Mouse (Mus musculus) heart, embryonic 11.5 days (tissue): ENCODE results near the gene Olfr958. TPM values are rescaled to one million over a fixed set of nuclear protein-coding genes. Genes with fewer than 3 reads are reported as not detected.

ENCODE experiments used
- ATAC-seq: fragments of 200-750 bp; cut with Nextera tagmentation; replicated peaks from 2 replicates; pipeline ENCODE4 v1.8.0; 2017; ENCODE audit warnings: moderate library complexity; ENCODE audit not compliant: insufficient number of reproducible peaks, low FRiP score, low TSS enrichment
- H3K27ac ChIP-seq: fragments of 300-500 bp; sonication (generic); 2 replicates; pipeline ENCODE4 v1.5.1; 2014; ENCODE audit warnings: mild to moderate bottlenecking, low read depth, low read length
- H3K27me3 ChIP-seq: fragments of 300-500 bp; sonication (generic); 2 replicates; pipeline ENCODE4 v1.6.1; 2014; ENCODE audit warnings: mild to moderate bottlenecking, low read length, mixed read lengths; ENCODE audit not compliant: control insufficient read depth, insufficient read depth
- H3K36me3 ChIP-seq: fragments of 300-500 bp; sonication (generic); 2 replicates; pipeline ENCODE4 v1.6.1; 2014; ENCODE audit warnings: mild to moderate bottlenecking, low read length, moderate library complexity, mixed read lengths; ENCODE audit not compliant: control insufficient read depth, insufficient read depth
- H3K4me1 ChIP-seq: fragments of 300-500 bp; sonication (generic); 2 replicates; pipeline ENCODE4 v1.6.1; 2014; ENCODE audit warnings: low read length; ENCODE audit not compliant: control insufficient read depth, insufficient read depth
- H3K4me2 ChIP-seq: fragments of 300-500 bp; sonication (generic); 2 replicates; pipeline ENCODE4 v1.6.1; 2014; ENCODE audit warnings: mild to moderate bottlenecking, moderate library complexity
- H3K4me3 ChIP-seq: fragments of 300-500 bp; sonication (generic); 2 replicates; pipeline ENCODE4 v1.5.1; 2014; ENCODE audit warnings: low read depth, low read length
- H3K9ac ChIP-seq: fragments of 300-500 bp; sonication (generic); 2 replicates; pipeline ENCODE4 v1.6.1; 2014; ENCODE audit warnings: mild to moderate bottlenecking, low read depth, low read length, moderate library complexity
- H3K9me3 ChIP-seq: fragments of 300-500 bp; sonication (generic); replicated peaks from 2 replicates; pipeline ENCODE4 v1.6.1; 2016; ENCODE audit warnings: low read length; ENCODE audit not compliant: control insufficient read depth
- WGBS: fragments of 180-500 bp; shearing (Covaris S2); extraction: QIAGEN DNeasy Blood & Tissue Kit; methylation state at CpG from one replicate; pipeline ENCODE4 v1.1.7; 2014; ENCODE audit not compliant: insufficient replicate concordance; 5-methylcytosine and 5-hydroxymethylcytosine counted together
- polyA plus RNA-seq: library from polyadenylated mRNA; unstranded; fragments of >200 nt; fragmentation: Nextera tagmentation; extraction: Ambion mirVana; gene quantifications from 2 replicates; pipeline ENCODE4 v1.2.1, GENCODE M21; 2014

Gene Olfr958
- not detected in 2 replicates for polyA plus RNA-seq

DNA sequence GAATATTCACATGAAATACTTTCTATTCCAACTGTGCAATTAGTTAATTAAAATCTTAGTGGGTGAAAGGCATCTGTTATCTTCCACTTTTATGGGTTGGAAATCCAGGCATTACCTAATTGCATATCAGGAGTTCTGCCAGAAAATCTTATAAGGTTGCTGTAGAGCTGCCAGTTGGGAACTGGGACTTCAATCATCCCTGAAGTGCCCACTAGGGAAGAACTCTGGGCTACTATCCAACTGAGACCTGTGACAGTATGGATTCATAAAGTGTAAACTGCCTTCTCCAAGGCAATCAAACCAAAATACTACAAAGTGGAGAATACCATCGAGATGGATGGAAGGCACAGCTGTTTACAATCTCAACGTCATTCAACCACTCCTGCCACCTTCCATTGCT lies at the start of gene Olfr958:
TSS of gene Olfr958 (minus strand) at position 109 of the 400 bp plus-strand sequence.
- no peaks in the 10 kb centered on the region for H3K9me3 ChIP-seq
- no peak within 1 kb of the TSS for H3K4me3 ChIP-seq
- H3K4me2 ChIP-seq = no peak within 1 kb of the TSS
- H3K4me1 ChIP-seq = no peaks in the 10 kb centered on the region
- 68% methylated on average over 2 of the region's 2 CpGs for WGBS
- no peak for ATAC-seq
- no peaks in the 10 kb centered on the region for H3K27me3 ChIP-seq
- H3K9ac ChIP-seq = no peak within 1 kb of the TSS
- no peaks in the 10 kb centered on the region for H3K36me3 ChIP-seq
- H3K27ac ChIP-seq = no peak within 1 kb of the TSS

DNA sequence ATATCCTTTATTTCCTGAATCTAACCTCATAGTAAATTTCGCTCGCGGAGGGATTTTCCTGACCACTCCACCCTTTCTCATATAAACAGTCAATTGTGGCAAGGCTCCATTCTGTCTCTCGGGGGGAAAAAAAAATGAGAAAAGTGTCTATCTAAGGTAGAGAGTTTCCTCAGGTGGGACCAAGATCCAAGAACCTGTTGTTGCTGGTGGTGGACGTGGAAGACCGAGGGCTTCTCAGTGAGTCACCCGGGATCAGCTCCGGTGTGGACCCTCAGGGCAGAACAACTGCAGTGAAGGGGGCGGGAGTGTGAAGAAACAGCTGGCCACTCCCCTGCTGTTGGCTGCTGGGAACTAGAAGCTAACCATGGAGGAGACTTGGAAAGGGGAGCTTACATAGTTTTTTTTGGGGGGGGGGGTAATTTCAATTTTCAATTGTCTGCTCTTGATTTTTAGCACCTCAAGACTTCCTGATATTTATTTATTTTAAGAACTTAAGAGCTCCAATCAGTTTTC lies 49.5 kb upstream of the Olfr958 start:
- H3K27ac ChIP-seq = no peak overlapping the region

DNA sequence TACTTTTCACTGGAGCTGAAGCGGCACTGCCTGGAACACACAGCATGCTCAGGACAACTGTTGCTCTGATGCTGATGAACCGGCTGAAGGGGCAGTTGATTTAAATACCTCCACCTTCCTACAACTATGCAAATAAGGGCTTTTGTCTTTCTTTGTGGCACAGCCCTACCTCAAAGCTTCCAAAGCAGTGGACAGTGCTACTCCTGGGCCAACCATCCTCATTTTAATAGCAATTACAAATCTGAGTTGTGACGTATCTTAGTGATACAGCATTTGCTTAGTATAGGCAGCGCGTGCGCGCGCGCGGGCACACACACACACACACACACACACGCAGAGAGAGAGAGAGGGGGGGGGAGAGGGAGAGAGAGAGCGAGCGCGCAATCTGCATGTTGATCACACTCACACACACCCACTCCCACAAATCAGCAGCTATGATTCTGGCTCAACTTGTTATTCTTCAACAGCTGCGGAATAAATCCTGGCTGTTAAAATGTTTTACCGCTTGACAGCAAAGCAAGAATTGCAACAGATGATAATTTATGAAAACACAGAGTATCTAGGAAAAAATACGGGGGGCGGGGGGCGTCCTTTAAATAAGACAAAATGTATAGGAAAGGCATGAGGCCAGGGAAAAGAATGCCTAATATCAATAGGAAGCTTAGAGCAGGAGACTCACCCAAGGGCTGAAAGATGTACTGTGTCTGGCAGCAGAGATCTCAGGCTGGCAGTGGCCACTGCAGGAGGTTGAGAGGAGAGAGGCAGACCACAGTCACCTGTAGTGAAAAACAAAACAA lies 48.9 kb upstream of the Olfr958 start:
- peak overlapping the region; percentile 51 for H3K4me3 ChIP-seq
- no peaks in the 10 kb centered on the region for H3K36me3 ChIP-seq
- H3K9me3 ChIP-seq = no peaks in the 10 kb centered on the region
- peak overlapping the region; percentile 73 for H3K4me2 ChIP-seq
- peak overlapping the region; percentile 48 for H3K9ac ChIP-seq
- H3K4me1 ChIP-seq = no peaks in the 10 kb centered on the region
- no peaks in the 10 kb centered on the region for H3K27me3 ChIP-seq
- ATAC-seq = peak; percentile 65; the same call in 1 of the 2 replicates
- under 1% methylated on average over 19 of the region's 19 CpGs for WGBS
- H3K27ac ChIP-seq = no peak overlapping the region

More for the DNA sequence above, 49.5 kb upstream of the Olfr958 start:
- under 1% methylated on average over 9 of the region's 9 CpGs for WGBS
- H3K4me2 ChIP-seq = peak overlapping the region; percentile 73
- H3K27me3 ChIP-seq = no peaks in the 10 kb centered on the region
- ATAC-seq = peak; percentile 69; the same call in 1 of the 2 replicates
- no peaks in the 10 kb centered on the region for H3K9me3 ChIP-seq
- no peaks in the 10 kb centered on the region for H3K4me1 ChIP-seq
- no peaks in the 10 kb centered on the region for H3K36me3 ChIP-seq
- H3K4me3 ChIP-seq = peak overlapping the region; percentile 51
- H3K9ac ChIP-seq = peak overlapping the region; percentile 48; the same call in 1 of the 2 replicates

DNA sequence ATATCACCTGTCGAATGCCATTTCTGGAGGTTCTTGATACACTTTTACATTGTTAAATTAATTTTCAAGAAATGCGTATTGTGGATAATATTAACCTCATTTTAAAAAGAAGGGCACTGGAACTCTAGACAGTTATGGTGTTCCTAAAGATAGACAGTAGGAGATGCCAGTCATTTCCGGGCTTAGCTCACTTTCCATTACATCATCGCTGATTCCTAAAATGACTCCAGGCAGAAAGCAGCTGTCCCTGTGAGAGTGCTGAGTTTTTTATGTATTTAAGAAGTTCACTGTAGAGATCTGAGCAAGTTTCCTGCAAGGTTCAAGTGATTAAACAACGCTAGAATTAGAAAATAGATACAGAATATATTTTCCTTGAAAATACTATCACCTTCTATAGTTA lies 23.2 kb upstream of the Olfr958 start:
- H3K36me3 ChIP-seq = no peaks in the 10 kb centered on the region
- no peak overlapping the region for H3K27ac ChIP-seq
- WGBS = 63% methylated on average over 5 of the region's 5 CpGs

DNA sequence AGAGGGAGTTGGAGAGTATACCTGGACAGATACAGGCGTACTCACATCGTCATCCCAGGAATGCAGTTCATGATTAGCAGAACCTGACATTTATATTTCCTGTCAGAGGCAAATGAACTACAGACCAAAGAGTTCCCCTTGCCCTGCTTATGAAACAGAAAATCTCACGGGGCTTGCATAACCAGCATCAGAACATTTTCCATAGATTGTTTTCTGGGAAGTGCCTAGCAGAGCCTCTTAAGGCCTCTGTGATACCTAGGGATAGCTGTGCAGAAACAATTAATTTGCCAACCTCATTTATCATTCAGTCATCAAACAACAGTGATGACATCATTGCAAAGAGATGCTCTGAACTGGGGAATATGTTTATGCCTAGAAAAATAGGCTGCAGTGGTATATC lies 21.6 kb upstream of the Olfr958 start, which contains the start of gene Olfr959:
TSS of gene Olfr959 (minus strand) at position 101 of the 400 bp plus-strand sequence.
- H3K36me3 ChIP-seq = no peaks in the 10 kb centered on the region
- no peaks in the 10 kb centered on the region for H3K9me3 ChIP-seq
- no peaks in the 10 kb centered on the region for H3K27me3 ChIP-seq
- no peak within 1 kb of the TSS for H3K9ac ChIP-seq
- H3K4me1 ChIP-seq = no peaks in the 10 kb centered on the region
- no peak within 1 kb of the TSS for H3K4me3 ChIP-seq
- H3K27ac ChIP-seq = no peak within 1 kb of the TSS
- WGBS = 79% methylated on average over 3 of the region's 3 CpGs
- H3K4me2 ChIP-seq = no peak within 1 kb of the TSS
- ATAC-seq = no peak

More for the DNA sequence above, 23.2 kb upstream of the Olfr958 start:
- no peak overlapping the region for H3K4me3 ChIP-seq
- H3K9ac ChIP-seq = no peak overlapping the region
- H3K4me2 ChIP-seq = no peak overlapping the region
- no peak for ATAC-seq
- no peaks in the 10 kb centered on the region for H3K4me1 ChIP-seq
- no peaks in the 10 kb centered on the region for H3K9me3 ChIP-seq
- H3K27me3 ChIP-seq = no peaks in the 10 kb centered on the region

DNA sequence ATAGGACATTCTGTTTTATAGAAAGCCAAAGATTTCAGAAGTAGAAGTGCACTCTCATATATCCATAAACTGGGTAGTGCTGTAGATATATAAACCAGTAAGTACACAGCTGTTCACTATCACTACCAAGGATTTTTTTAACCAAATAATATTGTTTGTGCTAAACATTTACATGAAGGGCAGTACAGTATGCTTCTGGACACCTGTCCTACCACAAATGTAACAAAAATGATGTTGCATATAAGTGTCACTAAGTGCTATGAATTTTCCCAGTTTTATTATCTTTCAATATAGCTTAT lies 4.4 kb upstream of the Olfr958 start:
- no peak overlapping the region for H3K27ac ChIP-seq
- H3K4me2 ChIP-seq = no peak overlapping the region
- H3K4me3 ChIP-seq = no peak overlapping the region
- no peaks in the 10 kb centered on the region for H3K4me1 ChIP-seq
- no peaks in the 10 kb centered on the region for H3K36me3 ChIP-seq
- H3K27me3 ChIP-seq = no peaks in the 10 kb centered on the region
- ATAC-seq = no peak
- no peak overlapping the region for H3K9ac ChIP-seq
- H3K9me3 ChIP-seq = no peaks in the 10 kb centered on the region

DNA sequence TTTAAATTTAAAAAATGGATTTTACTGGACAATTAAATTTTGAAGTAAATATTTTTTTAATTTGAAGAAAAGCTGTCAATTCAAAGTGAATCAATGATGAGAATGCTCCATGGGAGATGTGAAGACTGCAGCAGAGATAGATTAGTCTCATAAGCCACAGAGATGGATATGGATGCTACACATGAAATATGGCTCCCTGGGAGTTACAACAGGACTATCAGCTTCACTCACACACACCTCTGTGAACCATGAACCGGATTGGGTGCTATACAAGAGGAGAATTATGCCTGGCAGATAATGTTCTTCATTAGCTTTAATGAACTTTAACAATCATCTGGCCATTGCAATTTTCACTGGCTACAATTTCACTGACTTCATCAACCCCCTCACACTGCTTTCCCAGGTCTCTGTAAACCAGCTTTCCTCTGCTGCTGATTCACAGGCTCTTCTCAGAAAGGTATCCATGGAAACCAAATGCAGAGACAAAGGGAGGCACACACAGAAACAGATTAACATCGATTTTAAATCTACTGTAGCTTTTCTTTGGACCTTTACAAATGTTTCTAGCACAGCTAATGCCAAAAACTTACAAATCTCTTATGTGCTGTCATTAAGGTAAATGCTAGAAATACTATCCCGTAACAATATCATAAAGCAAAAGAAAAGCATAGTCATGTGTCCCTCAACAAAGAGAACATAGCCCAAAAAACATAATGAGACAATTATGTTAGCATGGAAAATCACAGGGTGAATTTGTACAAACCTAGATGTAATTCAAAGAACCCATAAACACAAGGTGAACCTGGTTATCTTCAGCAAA lies 3.9 kb upstream of the Olfr958 start:
- Histone ChIP-seq H3K4me1 (no peaks in the 10 kb centered on the region), H3K27me3 (no peaks in the 10 kb centered on the region), H3K9ac (no peak overlapping the region), H3K4me3 (no peak overlapping the region), H3K36me3 (no peaks in the 10 kb centered on the region), H3K4me2 (no peak overlapping the region), H3K27ac (no peak overlapping the region), H3K9me3 (no peaks in the 10 kb centered on the region)
- WGBS = 62% methylated on average over 3 of the region's 3 CpGs
- no peak for ATAC-seq

DNA sequence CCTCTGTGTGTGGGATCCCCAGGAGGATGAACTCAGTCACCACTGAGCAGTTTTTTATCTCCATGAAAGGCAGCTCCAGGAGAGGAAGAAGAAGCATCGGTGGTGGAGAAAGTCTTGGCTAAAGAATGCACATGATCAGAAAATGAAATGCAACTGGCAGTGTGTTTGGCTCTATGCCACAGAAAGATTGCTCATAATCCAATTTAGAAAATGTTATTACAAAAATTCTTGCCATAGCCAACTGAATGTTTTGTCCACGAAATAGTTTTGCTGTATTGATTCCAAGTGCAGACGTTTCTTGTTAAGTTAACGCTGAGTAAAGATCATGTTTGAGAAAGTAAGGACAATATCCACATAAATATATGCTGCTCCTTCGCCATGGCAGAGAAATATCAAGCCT lies 3.0 kb downstream of the Olfr958 start:
- Histone ChIP-seq H3K9ac (no peak overlapping the region), H3K4me3 (no peak overlapping the region), H3K27ac (no peak overlapping the region), H3K9me3 (no peaks in the 10 kb centered on the region), H3K4me2 (no peak overlapping the region), H3K4me1 (no peaks in the 10 kb centered on the region), H3K36me3 (no peaks in the 10 kb centered on the region), H3K27me3 (no peaks in the 10 kb centered on the region)
- 78% methylated on average over 5 of the region's 5 CpGs for WGBS
- ATAC-seq = no peak
